Mouse (Mus musculus): ENCODE measurements at regions not wholly inside any gene's neighbourhood (a gene's known extent, or its start where the extent isn't known, plus 50 kb on each side); places are given as distances from the start of the nearest gene placed in this dataset.

GRCm38 (mm10) chr16:57863206-57863860 lies 108.8 kb upstream of the Col8a1 start:
- Histone ChIP-seq H3K27ac (ENCODE audit: low read depth) (no peak overlapping the region), H3K9me3 (ENCODE audit: control insufficient read depth, low read length) (no peaks in the 10 kb centered on the region), H3K27me3 (replicated peaks; ENCODE audit: control insufficient read depth, insufficient read depth, low read length) (no peaks in the 10 kb centered on the region), H3K9ac (ENCODE audit: low read length) (no peak overlapping the region), H3K4me1 (replicated peaks; ENCODE audit: control insufficient read depth, insufficient read depth, low read length) (no peaks in the 10 kb centered on the region), H3K36me3 (ENCODE audit: control insufficient read depth, insufficient read depth, low read length) (no peaks in the 10 kb centered on the region), H3K4me2 (ENCODE audit: low read length) (no peak overlapping the region), H3K4me3 (ENCODE audit: low read depth, low read length) (no peak overlapping the region)
- ATAC-seq (replicated peaks; ENCODE audit: low FRiP score, low TSS enrichment, low read depth), result no peak
- DNase-seq (ENCODE audit: low spot score), result no peak
- 82% methylated on average over 9 of the region's 9 CpGs for WGBS

GRCm38 (mm10) chr16:57876857-57877256 lies 122.3 kb upstream of the Col8a1 start:
- ATAC-seq (replicated peaks; ENCODE audit: low FRiP score, low TSS enrichment, low read depth) (no peak), DNase-seq (ENCODE audit: low spot score) (no peak)
- Histone ChIP-seq H3K4me3 (ENCODE audit: low read depth, low read length) (no peak overlapping the region), H3K9me3 (ENCODE audit: control insufficient read depth, low read length) (no peaks in the 10 kb centered on the region), H3K9ac (ENCODE audit: low read length) (no peak overlapping the region), H3K27ac (ENCODE audit: low read depth) (no peak overlapping the region), H3K4me2 (ENCODE audit: low read length) (no peak overlapping the region), H3K36me3 (ENCODE audit: control insufficient read depth, insufficient read depth, low read length) (no peaks in the 10 kb centered on the region), H3K4me1 (replicated peaks; ENCODE audit: control insufficient read depth, insufficient read depth, low read length) (no peaks in the 10 kb centered on the region), H3K27me3 (replicated peaks; ENCODE audit: control insufficient read depth, insufficient read depth, low read length) (no peaks in the 10 kb centered on the region)
- 88% methylated on average over 4 of the region's 4 CpGs for WGBS

GRCm38 (mm10) chr16:57881575-57882094 lies 127.1 kb upstream of the Col8a1 start:
- Histone ChIP-seq H3K9me3 (ENCODE audit: control insufficient read depth, low read length) (no peaks in the 10 kb centered on the region), H3K27me3 (replicated peaks; ENCODE audit: control insufficient read depth, insufficient read depth, low read length) (no peaks in the 10 kb centered on the region), H3K36me3 (ENCODE audit: control insufficient read depth, insufficient read depth, low read length) (no peaks in the 10 kb centered on the region), H3K4me3 (ENCODE audit: low read depth, low read length) (no peak overlapping the region), H3K4me2 (ENCODE audit: low read length) (no peak overlapping the region), H3K27ac (ENCODE audit: low read depth) (no peak overlapping the region), H3K9ac (ENCODE audit: low read length) (no peak overlapping the region), H3K4me1 (replicated peaks; ENCODE audit: control insufficient read depth, insufficient read depth, low read length) (no peaks in the 10 kb centered on the region)
- DNase-seq (ENCODE audit: low spot score), result no peak
- ATAC-seq (replicated peaks; ENCODE audit: low FRiP score, low TSS enrichment, low read depth), result no peak
- WGBS, result 53% methylated on average over 8 of the region's 8 CpGs

- no peak overlapping the region for H3K27ac ChIP-seq (ENCODE audit: low read depth)
- ATAC-seq (replicated peaks; ENCODE audit: low FRiP score, low TSS enrichment, low read depth), result no peak
- no peak overlapping the region for H3K9ac ChIP-seq (ENCODE audit: low read length)
- H3K4me3 ChIP-seq (ENCODE audit: low read depth, low read length), result no peak overlapping the region
- no peaks in the 10 kb centered on the region for H3K9me3 ChIP-seq (ENCODE audit: control insufficient read depth, low read length)
- DNase-seq (ENCODE audit: low spot score), result no peak
- H3K4me1 ChIP-seq (replicated peaks; ENCODE audit: control insufficient read depth, insufficient read depth, low read length), result no peaks in the 10 kb centered on the region
- 60% methylated on average over 2 of the region's 2 CpGs for WGBS
- H3K36me3 ChIP-seq (ENCODE audit: control insufficient read depth, insufficient read depth, low read length), result no peaks in the 10 kb centered on the region
- H3K27me3 ChIP-seq (replicated peaks; ENCODE audit: control insufficient read depth, insufficient read depth, low read length), result no peaks in the 10 kb centered on the region
- no peak overlapping the region for H3K4me2 ChIP-seq (ENCODE audit: low read length)
Observed at GRCm38 (mm10) chr16:57888138-57888537, 133.6 kb upstream of the Col8a1 start.

- H3K36me3 ChIP-seq (ENCODE audit: control insufficient read depth, insufficient read depth, low read length), result no peaks in the 10 kb centered on the region
- no peak overlapping the region for H3K27ac ChIP-seq (ENCODE audit: low read depth)
- 69% methylated on average over 2 of the region's 2 CpGs for WGBS
- no peaks in the 10 kb centered on the region for H3K27me3 ChIP-seq (replicated peaks; ENCODE audit: control insufficient read depth, insufficient read depth, low read length)
- no peaks in the 10 kb centered on the region for H3K9me3 ChIP-seq (ENCODE audit: control insufficient read depth, low read length)
- H3K4me1 ChIP-seq (replicated peaks; ENCODE audit: control insufficient read depth, insufficient read depth, low read length), result no peaks in the 10 kb centered on the region
- DNase-seq (ENCODE audit: low spot score) (no peak), ATAC-seq (replicated peaks; ENCODE audit: low FRiP score, low TSS enrichment, low read depth) (no peak)
- no peak overlapping the region for H3K9ac ChIP-seq (ENCODE audit: low read length)
- H3K4me2 ChIP-seq (ENCODE audit: low read length), result no peak overlapping the region
- no peak overlapping the region for H3K4me3 ChIP-seq (ENCODE audit: low read depth, low read length)
Observed at GRCm38 (mm10) chr16:57888553-57888952, 134.0 kb upstream of the Col8a1 start.

- H3K4me1 ChIP-seq (replicated peaks; ENCODE audit: control insufficient read depth, insufficient read depth, low read length), result no peaks in the 10 kb centered on the region
- 91% methylated on average over 5 of the region's 5 CpGs for WGBS
- no peaks in the 10 kb centered on the region for H3K27me3 ChIP-seq (replicated peaks; ENCODE audit: control insufficient read depth, insufficient read depth, low read length)
- ATAC-seq (replicated peaks; ENCODE audit: low FRiP score, low TSS enrichment, low read depth), result no peak
- H3K9me3 ChIP-seq (ENCODE audit: control insufficient read depth, low read length), result no peaks in the 10 kb centered on the region
- no peaks in the 10 kb centered on the region for H3K36me3 ChIP-seq (ENCODE audit: control insufficient read depth, insufficient read depth, low read length)
- H3K4me3 ChIP-seq (ENCODE audit: low read depth, low read length), result no peak overlapping the region
- H3K9ac ChIP-seq (ENCODE audit: low read length), result no peak overlapping the region
- no peak overlapping the region for H3K27ac ChIP-seq (ENCODE audit: low read depth)
- H3K4me2 ChIP-seq (ENCODE audit: low read length), result no peak overlapping the region
- DNase-seq (ENCODE audit: low spot score), result no peak
Observed at GRCm38 (mm10) chr16:57890135-57890534, 135.6 kb upstream of the Col8a1 start.

- Histone ChIP-seq H3K27ac (ENCODE audit: low read depth) (no peak overlapping the region), H3K36me3 (ENCODE audit: control insufficient read depth, insufficient read depth, low read length) (no peaks in the 10 kb centered on the region), H3K4me2 (ENCODE audit: low read length) (no peak overlapping the region), H3K4me1 (replicated peaks; ENCODE audit: control insufficient read depth, insufficient read depth, low read length) (no peaks in the 10 kb centered on the region), H3K9me3 (ENCODE audit: control insufficient read depth, low read length) (no peaks in the 10 kb centered on the region), H3K27me3 (replicated peaks; ENCODE audit: control insufficient read depth, insufficient read depth, low read length) (no peaks in the 10 kb centered on the region), H3K4me3 (ENCODE audit: low read depth, low read length) (no peak overlapping the region), H3K9ac (ENCODE audit: low read length) (no peak overlapping the region)
- ATAC-seq (replicated peaks; ENCODE audit: low FRiP score, low TSS enrichment, low read depth) (no peak), DNase-seq (ENCODE audit: low spot score) (no peak)
- 84% methylated on average over 2 of the region's 2 CpGs for WGBS
Observed at GRCm38 (mm10) chr16:57893111-57893510, 138.6 kb upstream of the Col8a1 start.

GRCm38 (mm10) chr16:57893698-57894352 lies 139.3 kb upstream of the Col8a1 start:
- no peaks in the 10 kb centered on the region for H3K36me3 ChIP-seq (ENCODE audit: control insufficient read depth, insufficient read depth, low read length)
- H3K4me3 ChIP-seq (ENCODE audit: low read depth, low read length), result no peak overlapping the region
- H3K4me1 ChIP-seq (replicated peaks; ENCODE audit: control insufficient read depth, insufficient read depth, low read length), result no peaks in the 10 kb centered on the region
- no peaks in the 10 kb centered on the region for H3K9me3 ChIP-seq (ENCODE audit: control insufficient read depth, low read length)
- H3K9ac ChIP-seq (ENCODE audit: low read length), result no peak overlapping the region
- no peak overlapping the region for H3K4me2 ChIP-seq (ENCODE audit: low read length)
- DNase-seq (ENCODE audit: low spot score), result no peak
- H3K27me3 ChIP-seq (replicated peaks; ENCODE audit: control insufficient read depth, insufficient read depth, low read length), result no peaks in the 10 kb centered on the region
- ATAC-seq (replicated peaks; ENCODE audit: low FRiP score, low TSS enrichment, low read depth), result no peak
- 86% methylated on average over 5 of the region's 5 CpGs for WGBS
- no peak overlapping the region for H3K27ac ChIP-seq (ENCODE audit: low read depth)

GRCm38 (mm10) chr16:57901006-57901405 lies 146.5 kb upstream of the Col8a1 start:
- no peak overlapping the region for H3K27ac ChIP-seq (ENCODE audit: low read depth)
- no peak for DNase-seq (ENCODE audit: low spot score)
- no peak overlapping the region for H3K4me3 ChIP-seq (ENCODE audit: low read depth, low read length)
- no peak overlapping the region for H3K4me2 ChIP-seq (ENCODE audit: low read length)
- no peaks in the 10 kb centered on the region for H3K4me1 ChIP-seq (replicated peaks; ENCODE audit: control insufficient read depth, insufficient read depth, low read length)
- H3K27me3 ChIP-seq (replicated peaks; ENCODE audit: control insufficient read depth, insufficient read depth, low read length), result no peaks in the 10 kb centered on the region
- no peak for ATAC-seq (replicated peaks; ENCODE audit: low FRiP score, low TSS enrichment, low read depth)
- no peaks in the 10 kb centered on the region for H3K9me3 ChIP-seq (ENCODE audit: control insufficient read depth, low read length)
- no peaks in the 10 kb centered on the region for H3K36me3 ChIP-seq (ENCODE audit: control insufficient read depth, insufficient read depth, low read length)
- 70% methylated on average over 4 of the region's 4 CpGs for WGBS
- H3K9ac ChIP-seq (ENCODE audit: low read length), result no peak overlapping the region

Data from intestine, embryonic 14.5 days (tissue).